Mouse (Mus musculus) ovary, adult 18-20 months (tissue): Measurements from ENCODE around the gene Cbfb.
"Not testable (repeated sequence)": the region's sequence is repeated elsewhere in the genome, so short reads cannot be mapped to it uniquely, and the experiment has no call there.

Source experiments
- DNase-seq: peaks from one replicate; pipeline ENCODE4 v3.0.0; 2022; ENCODE audit warnings: low spot score, mixed read lengths

Gene Cbfb

GRCm38 (mm10) chr8:105170381-105171115 is at the start of gene Cbfb:
Gene Cbfb (plus strand): TSS chr8:105170674.
- peak; percentile 98 for DNase-seq

- DNase-seq = no peak
Observed at GRCm38 (mm10) chr8:105129864-105130263, 40.6 kb upstream of the Cbfb start.

DNA sequence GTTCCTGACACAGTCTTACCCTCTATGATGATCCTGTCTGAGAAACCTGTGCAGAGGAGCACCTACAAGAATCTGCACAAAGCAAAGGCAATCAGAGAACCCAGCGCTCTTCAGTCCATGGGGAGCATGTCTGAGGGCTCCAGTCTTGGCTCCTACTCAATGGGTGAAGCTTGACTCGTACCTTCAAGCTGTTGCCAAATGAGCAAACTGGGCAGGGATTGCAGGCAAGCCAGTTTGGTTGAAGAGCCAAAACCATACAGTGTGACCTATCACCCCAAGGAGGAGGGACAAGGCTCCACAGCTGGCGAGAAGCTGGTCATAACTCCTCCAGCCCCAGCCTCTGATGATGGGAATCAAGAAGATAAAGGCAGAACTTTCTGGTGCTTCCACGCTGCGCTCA is 39.0 kb upstream of the Cbfb start, which contains the start of gene Ces4a:
TSS of gene Ces4a (plus strand) at position 292 of the 400 bp plus-strand sequence.
- DNase-seq = no peak

- peak; percentile 38 for DNase-seq
Observed at GRCm38 (mm10) chr8:105138423-105138822, 32.1 kb upstream of the Cbfb start.

GRCm38 (mm10) chr8:105142395-105142794 is 28.1 kb upstream of the Cbfb start:
- no peak for DNase-seq

GRCm38 (mm10) chr8:105151654-105152053 is 18.8 kb upstream of the Cbfb start:
- DNase-seq = no peak

- peak; percentile 82 for DNase-seq
Observed at GRCm38 (mm10) chr8:105152623-105153398, 17.7 kb upstream of the Cbfb start.

- no peak for DNase-seq
Observed at GRCm38 (mm10) chr8:105154316-105154715, 16.2 kb upstream of the Cbfb start.

DNA sequence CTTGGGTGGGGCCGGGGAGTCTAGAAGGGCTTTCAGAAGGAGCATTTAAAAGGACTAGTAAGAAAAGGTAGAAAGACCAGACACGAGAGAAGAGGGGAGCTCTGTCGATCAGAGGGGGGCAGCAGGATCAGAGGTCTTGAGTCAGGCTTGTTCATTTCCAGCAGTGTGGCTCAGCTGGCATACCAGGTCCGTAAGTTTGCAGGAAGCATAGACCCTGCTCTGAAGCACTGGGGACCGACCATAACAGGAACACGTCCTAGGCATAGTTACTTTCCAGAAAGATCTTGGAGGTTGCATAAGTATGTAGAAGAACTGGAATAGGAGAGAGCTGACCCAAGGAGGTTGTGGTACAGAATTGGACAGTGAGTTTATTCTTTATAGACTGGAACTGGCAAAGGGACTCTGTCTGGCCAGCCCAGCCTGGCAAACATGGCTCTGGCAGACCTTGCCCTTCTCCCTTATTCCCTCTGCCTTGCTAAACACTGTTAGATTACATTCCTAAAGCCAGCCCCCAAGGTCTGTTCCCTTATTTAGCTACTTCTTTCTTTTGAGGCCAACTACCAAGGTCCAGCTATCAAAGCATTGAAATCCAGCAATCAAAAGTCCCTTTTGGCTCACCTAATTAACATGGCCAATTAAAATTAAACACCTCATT is 15.3 kb upstream of the Cbfb start:
- peak; percentile 68 for DNase-seq

GRCm38 (mm10) chr8:105157555-105157954 is 12.9 kb upstream of the Cbfb start:
- no peak for DNase-seq

- no peak for DNase-seq
Observed at GRCm38 (mm10) chr8:105158084-105158483, 12.4 kb upstream of the Cbfb start.

DNA sequence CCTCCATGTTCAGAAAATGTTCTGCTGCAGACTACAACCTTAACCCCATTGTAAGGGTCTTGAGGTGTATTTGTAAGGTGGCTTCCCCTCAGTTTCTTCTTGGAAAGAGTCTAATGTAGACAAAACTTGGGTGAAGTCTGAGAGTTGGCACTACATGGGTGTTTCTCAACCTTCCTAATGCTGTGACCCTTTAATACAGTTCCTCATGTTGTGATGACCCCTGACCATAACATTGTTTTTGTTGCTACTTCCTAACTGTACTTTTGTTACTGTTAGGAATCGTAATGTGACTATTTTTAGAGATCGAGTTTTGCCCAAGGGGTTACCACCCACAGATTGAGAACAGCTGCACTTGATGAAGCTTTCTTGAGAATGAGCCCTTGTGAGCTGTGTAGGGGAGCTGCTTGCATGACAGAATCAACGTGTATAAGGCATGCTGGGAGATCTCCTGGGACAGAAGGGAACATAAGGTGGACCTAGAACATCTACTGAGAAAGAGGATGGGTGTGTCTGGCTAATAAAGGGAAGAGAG is 9.3 kb upstream of the Cbfb start:
- DNase-seq = no peak

- DNase-seq = no peak
Observed at GRCm38 (mm10) chr8:105164272-105164902, 6.1 kb upstream of the Cbfb start.

DNA sequence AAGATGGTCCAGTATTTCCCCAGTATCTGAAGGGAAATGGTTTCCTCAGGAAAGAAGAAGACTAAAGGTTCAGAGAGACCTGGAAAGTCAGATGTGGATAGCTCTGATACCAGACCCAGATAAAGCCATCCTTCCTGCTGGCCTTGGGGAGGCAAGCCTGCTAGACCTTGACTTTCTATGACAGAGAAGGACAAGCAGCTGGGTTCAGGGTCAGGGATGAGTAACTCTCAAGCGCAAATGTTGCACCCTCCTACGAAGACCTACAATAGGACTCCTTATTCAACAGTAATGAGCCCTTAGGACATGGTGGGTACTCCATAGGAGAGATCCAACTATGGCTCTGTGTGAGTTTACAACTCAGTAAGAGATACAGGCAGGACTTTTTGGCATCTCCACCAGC is 5.3 kb upstream of the Cbfb start:
- peak; percentile 46 for DNase-seq

GRCm38 (mm10) chr8:105167116-105167515 is 3.4 kb upstream of the Cbfb start:
- no peak for DNase-seq

DNA sequence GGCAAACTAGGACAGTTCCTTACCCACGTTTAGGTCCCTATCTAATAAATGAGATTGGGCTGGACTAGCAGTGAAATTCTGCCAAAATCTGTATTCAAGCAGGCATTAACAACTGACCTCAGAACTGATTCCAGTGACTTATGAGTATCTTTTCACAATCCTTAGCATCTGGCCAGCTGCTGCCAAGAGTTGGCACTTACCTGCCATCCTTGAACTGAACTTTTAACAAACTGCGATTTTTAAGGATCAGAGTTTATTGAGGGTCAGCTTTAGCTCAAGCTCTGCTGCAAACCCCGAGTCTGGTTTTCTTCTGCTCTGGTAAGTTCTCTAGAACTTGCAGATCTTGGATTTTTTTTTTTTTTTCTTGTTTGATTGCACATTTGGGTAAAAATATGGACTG is 892 bp upstream of the Cbfb start:
- DNase-seq = no peak

GRCm38 (mm10) chr8:105170041-105170380 is 463 bp upstream of the Cbfb start:
- DNase-seq = no peak

- DNase-seq = peak; percentile 39
Observed at GRCm38 (mm10) chr8:105171116-105172002, 885 bp downstream of the Cbfb start.

DNA sequence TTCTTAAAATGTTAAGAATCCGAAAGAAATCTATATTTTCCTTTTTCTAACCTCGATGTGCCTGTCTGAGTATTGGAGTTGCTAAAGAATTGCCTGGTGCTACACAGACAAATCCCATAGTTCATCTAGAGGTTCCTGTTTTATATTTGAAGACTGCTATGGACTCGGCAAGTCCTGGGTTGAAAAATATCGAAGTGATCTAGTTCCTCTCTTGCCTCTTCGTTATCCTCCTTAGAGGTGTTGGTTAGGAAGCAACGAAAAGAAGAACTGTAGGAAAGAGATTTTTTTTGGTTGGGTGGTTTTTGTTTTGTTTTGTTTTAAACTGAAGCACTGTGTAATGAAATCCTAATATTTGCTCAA is 1.5 kb downstream of the Cbfb start:
- DNase-seq = no peak

DNA sequence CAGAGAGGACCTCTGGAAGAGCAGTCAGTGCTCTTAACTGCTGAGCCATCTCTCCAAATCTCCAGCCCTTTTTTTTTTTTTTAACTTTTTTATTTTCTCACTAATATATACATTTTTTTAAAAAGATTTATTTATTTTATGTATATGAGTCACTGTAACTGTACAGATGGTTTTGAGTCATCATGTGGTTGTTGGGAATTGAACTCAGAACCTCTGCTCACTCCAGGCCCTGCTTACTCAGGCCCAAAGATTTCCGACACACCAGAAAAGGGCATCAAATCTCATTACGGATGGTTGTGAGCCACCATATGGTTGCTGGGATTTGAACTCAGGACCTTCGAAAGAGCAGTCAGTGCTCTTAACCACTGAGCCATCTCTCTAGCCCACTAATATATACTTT is 4.8 kb downstream of the Cbfb start:
- not testable (repeated sequence) for DNase-seq

DNA sequence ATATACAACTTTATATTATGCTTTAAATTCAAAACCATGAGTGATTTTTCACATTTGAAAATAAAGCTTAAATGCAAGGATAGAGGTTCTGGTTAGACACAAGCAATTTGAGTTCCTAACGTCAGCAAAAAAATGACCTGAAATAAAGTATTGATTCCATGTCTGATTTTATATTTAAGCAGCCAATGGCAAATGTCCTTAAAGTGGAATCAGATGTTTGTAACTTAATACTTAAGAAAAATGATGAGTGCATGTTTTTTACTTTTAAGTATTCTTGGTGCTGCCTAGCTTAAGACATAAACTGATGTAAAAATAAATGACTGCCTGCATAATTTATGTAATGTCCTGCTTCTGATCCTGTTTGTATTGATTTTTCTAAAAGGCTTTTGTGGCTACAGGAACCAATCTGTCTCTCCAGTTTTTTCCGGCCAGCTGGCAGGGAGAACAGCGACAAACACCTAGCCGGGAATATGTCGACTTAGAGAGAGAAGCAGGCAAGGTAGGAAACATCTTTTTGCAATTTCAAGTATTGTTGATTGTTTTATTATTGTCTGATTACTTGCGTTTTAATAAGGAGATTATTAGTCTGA is 7.8 kb downstream of the Cbfb start:
- no peak for DNase-seq
